Mouse (Mus musculus) erythroblast, embryonic 14.5 days (primary cell): ENCODE results near the gene Sac3d1.

Source experiments
- GATA1 ChIP-seq: IDR thresholded peaks from 2 replicates; pipeline ENCODE4 v1.6.1; 2012; ENCODE audit warnings: low read length, inconsistent platforms, mixed read lengths
- TAL1 ChIP-seq: IDR thresholded peaks from 3 replicates; pipeline ENCODE4 v1.6.1; 2012; ENCODE audit warnings: low read length, inconsistent platforms, mixed read lengths

- TF ChIP-seq GATA1: no peak
- TF ChIP-seq TAL1: no peak
These were observed 38.4 kb downstream of the Sac3d1 start, which contains the start of gene Tmem262 for GRCm38 (mm10) chr19:6079983-6080480.
